Mouse (Mus musculus) adrenal gland, adult (tissue): ENCODE measurements at regions not wholly inside any gene's neighbourhood (a gene's known extent, or its start where the extent isn't known, plus 50 kb on each side); places are given as distances from the start of the nearest gene placed in this dataset.

Experiments
- DNase-seq, 2 experiments: peaks; one replicate each; pipeline ENCODE4 v3.0.0; 2022 to 2023; ENCODE audit warnings: low spot score in 1 of 2; ENCODE audit not compliant: inconsistent age in 2 of 2

- DNase-seq, result no peak
These were observed 123.4 kb upstream of the Tmem45b start for GRCm38 (mm10) chr9:31587671-31588070.

GRCm38 (mm10) chr9:31583983-31584382, 119.7 kb upstream of the Tmem45b start:
- DNase-seq, result no peak

DNA sequence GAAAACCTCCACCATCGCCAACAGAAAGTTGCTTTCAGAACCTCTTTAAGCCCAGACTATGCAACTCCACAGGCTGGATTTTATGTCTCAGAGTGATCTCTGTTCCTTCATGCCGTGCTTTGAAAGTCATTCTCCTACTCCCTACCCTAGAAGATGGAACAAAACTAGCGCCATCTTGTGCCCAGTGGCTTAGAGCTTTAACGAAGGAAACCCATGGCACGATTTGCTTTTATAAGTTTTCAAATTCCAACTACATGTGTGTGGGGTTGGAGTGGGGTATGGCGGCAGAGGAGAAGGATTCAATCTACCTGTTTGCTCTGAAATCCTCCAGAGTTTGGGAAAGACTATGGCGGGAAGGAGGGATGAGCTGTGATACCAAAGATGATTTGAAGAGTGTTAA, 118.7 kb upstream of the Tmem45b start:
- DNase-seq, result no peak

DNA sequence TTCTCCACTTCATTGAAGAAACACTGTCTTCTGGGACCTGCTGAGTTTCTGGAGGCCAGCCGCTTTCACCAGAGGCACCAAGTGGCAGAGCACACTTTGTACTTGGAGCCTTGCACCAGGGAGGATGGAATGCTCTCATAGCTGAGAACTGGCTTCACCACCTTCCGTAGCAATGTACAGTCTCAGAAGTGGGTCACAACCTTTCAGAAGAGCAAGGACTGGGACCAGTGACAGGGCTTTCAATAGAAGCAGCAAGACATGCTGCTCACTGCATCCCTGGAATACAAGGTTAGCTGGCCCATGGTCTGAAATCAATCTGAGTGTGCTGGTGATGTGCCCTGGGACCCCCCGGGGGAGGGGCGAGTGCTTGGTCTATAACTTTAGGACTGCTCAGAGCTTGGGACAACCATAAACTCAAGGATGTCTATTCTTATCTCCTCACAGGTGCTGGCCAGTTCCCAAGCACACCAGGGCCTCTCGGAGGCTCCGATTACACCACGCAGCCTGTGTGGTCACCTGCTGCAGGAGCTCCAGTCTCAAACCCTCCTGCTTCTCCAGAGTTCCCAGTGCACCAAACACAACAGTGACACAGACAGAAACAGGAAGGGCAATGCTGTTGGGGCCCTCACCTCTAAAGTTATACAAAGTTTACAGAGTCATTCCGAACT, 114.4 kb upstream of the Tmem45b start:
- no peak for DNase-seq

GRCm38 (mm10) chr9:31577066-31577465, 112.8 kb upstream of the Tmem45b start:
- peak in 1 of 2 experiments; percentile 84 for DNase-seq

- no peak for DNase-seq
These were observed 102.8 kb upstream of the Tmem45b start for GRCm38 (mm10) chr9:31567029-31567428.

DNA sequence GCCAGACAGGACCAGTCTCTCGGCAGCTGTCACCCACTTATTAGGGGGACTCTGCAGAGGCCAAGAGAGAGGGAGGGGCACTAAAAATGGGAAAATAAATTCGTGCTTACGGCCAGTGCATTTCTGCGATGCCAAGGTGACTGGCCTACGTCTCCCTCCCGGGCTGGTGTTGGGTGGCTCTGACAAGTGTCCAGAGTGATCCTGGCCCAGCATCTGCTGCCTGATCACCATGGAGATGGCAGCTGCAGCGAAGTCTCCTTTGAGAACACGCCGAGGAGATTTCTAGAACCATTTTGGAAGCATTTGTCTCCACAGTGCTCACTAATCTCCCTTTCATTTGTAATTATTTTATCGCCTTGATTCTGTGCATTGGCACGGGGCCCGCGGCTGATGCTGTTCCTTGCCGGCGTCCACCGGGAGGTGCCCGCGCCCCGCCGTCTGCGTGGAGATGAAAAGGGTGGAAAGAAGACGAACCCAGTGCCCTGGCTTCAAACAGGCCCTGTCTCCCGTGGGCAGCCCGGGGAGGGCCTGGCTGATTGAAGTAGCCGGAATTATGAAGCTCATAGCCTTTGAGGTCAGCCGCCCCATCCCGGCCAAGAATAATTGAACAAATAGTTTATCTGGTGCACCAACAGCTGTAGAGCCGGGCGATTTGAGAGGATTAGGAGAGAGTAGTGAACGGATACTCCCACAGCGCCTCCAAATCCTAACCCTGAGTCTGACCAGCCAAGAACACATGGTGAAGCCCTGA, 102.2 kb upstream of the Tmem45b start:
- peak in 1 of 2 experiments; percentile 15 for DNase-seq

DNA sequence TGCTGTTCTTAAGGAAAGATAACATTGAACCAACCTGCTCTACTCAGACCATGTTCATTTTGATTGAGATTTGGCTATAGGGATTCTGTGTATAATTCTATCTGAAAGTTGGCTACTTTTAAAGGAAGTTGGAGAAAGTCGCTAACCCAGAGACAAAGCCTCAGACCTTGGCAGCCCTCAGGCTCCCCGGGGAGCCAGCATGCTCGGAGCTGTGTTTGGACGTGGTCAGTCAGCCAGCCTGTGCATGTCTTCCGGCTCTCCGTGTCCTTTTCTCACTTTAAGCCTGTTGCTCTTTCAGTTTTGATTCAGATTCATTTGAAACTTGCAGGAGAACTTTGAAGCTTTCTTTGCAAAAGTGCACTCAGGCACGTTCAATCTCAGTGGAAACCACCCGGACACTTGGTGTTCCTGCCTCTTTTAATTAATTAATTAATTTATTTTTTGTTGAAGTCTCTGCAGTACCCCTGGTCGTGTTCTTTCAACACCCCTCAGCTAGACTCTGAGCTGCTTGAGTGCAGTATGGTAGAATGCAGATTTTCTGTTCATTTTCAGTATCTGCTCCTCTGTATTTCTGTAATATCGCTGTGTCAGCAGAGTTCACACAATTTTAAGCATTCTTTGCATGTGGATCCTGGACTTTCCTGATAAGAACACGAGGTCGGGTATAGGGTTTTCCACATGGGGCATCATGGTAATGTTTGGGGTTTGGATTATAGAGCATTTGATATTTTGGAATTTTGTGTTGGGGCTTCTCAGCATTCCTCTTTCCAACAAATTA, 100.9 kb upstream of the Tmem45b start:
- DNase-seq, result peak in 1 of 2 experiments; percentile 37

DNA sequence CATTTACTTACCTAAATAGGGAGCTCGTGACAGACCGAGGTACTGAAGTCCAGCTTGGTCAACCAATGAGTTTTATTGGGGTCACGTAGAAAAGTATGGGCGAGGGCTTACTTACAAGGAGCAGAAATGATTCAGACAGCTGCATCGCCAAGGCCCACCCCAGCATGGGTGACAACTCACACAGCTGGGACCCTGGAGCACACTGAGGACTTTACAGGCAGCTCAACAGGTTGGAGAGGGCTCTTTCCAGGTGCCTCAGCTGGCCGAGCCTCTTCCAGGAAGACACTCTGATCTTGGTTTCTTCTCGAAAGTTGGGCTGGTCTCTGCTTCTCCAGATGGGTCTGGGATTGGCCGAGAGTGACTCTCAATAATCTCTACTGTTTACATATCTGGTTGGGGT, 99.3 kb upstream of the Tmem45b start:
- DNase-seq, result no peak

- no peak for DNase-seq
These were observed 95.9 kb upstream of the Tmem45b start for GRCm38 (mm10) chr9:31560226-31560556.

DNA sequence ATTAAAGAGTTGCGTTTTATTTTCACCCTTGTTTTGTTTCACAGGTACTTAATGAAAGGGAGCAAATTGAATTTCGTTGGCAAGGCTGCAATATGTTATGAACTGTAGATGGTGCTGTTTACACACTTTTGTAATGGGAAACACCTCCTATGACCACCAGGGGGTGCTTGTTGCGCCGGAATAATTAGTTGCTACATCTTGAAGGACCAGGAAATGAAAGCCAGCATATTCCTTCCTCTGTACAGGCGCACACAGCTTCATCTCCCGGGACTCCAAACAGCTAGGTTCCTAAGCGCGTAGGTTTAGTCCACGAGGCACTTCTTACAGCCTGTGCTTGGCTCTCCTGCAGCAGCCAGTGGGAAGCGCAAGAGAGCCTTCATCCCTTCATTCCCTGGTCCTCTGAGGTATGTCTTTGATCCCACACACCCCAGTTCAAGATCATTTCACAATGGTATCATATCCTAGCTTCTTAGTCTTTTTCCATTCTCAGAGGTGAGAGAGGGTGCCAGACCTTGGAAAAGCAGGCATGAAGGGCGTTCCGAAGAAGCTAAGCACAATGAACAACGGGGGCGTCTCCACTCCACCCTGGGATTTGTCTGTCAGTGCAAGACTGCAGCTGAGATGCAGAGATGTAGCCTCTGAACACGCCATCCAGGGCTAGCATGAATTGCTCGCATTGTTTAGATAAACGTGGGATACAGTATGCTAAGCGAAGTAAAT, 95.4 kb upstream of the Tmem45b start:
- peak; percentile 63 to 92 for DNase-seq

- no peak for DNase-seq
These were observed 79.4 kb upstream of the Tmem45b start for GRCm38 (mm10) chr9:31543691-31544052.

GRCm38 (mm10) chr9:31542909-31543690, 78.8 kb upstream of the Tmem45b start:
- peak; percentile 70 to 90 for DNase-seq

GRCm38 (mm10) chr9:31541615-31542191, 77.4 kb upstream of the Tmem45b start:
- no peak for DNase-seq

- no peak for DNase-seq
These were observed 74.4 kb upstream of the Tmem45b start for GRCm38 (mm10) chr9:31538458-31539210.

GRCm38 (mm10) chr9:31529021-31529420, 64.8 kb upstream of the Tmem45b start:
- no peak for DNase-seq

DNA sequence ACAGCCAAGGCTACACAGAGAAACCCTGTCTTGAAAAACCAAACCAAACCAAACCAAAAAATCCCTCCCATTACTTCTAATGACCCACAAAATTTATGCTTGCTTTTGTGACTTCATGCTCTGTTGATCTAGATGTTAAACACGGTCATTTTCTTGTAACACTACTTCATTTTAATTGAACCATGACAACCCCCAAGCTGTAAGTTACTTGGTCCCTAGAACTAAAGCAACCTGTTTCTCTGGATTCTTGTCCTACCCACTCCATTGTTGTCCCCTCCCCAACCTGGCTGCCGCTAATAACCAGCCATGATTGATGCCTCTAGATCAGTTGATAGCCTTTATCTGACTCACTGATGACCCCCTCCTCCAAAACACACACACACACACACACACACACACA, 63.0 kb upstream of the Tmem45b start:
- DNase-seq, result no peak
